In genomic region chr11:62606299-62607169, GRCm38 (mm10) we compare ENCODE assay signal across 8 mouse cellular contexts. TPM values are rescaled to one million over a fixed set of nuclear protein-coding genes. Genes with fewer than 3 reads are reported as not detected.
DNase-seq lines count a peak whose midpoint lies in the region; ATAC-seq and TF ChIP-seq lines count a peak whose summit lies in the region.
"Had no signal": no experiment of that assay in that cellular context is flagged by ENCODE, and none has a peak within 500 bp of the region (broad histone marks: within the 10 kb centered on the region; RNA-seq: fewer than 3 reads in every experiment).

No protein-coding gene starts in this region.

- no peaks in the 10 kb centered on the region for H3K27me3 ChIP-seq in forebrain, embryonic 13.5 days
- H3K27me3 ChIP-seq in liver, postnatal 0 days (ENCODE audit: insufficient read depth, low read length), result no peaks in the 10 kb centered on the region

- H3K4me2 ChIP-seq in forebrain, embryonic 13.5 days, result peak overlapping the region; percentile 91
- H3K4me2 ChIP-seq in liver, postnatal 0 days (ENCODE audit: low read depth, low read length), result no peak overlapping the region

- peak overlapping the region; percentile 90; the same call in 1 of the 2 replicates for H3K4me3 ChIP-seq in forebrain, embryonic 13.5 days
- H3K4me3 ChIP-seq in liver, postnatal 0 days (ENCODE audit: low read depth, low read length), result no peak overlapping the region
- H3K4me3 ChIP-seq: left cerebral cortex, adult 2 months had no signal

- peak overlapping the region; percentile 64 for H3K27ac ChIP-seq in forebrain, embryonic 13.5 days
- H3K27ac ChIP-seq in liver, postnatal 0 days (ENCODE audit: low read depth), result no peak overlapping the region
- H3K27ac ChIP-seq: left cerebral cortex, adult 2 months had no signal

- DNase-seq in 3134 (ENCODE audit: extremely low read depth, insufficient read length, low spot score), result peak; percentile 57
- DNase-seq in B cell, adult 2 months, result peak; percentile 9 to 12
- DNase-seq in liver, postnatal 0 days, result no peak
- DNase-seq in left cerebral cortex, adult 8-10 months (ENCODE audit: low spot score in 2 of 2), result no peak
- no peak for DNase-seq in frontal cortex, postnatal 10 days (ENCODE audit: low spot score in 2 of 2)
- no peak for DNase-seq in layer of hippocampus, adult 9-11 months

- 0 out of 2 replicates have a peak, but pooled peaks have one; percentile 22 for TF ChIP-seq CTCF in liver, postnatal 0 days (IDR thresholded peaks at IDR 0.05; ENCODE audit: low read depth)

- H3K9ac ChIP-seq in forebrain, embryonic 13.5 days, result peak overlapping the region; percentile 99; the same call in 1 of the 2 replicates
- no peak overlapping the region for H3K9ac ChIP-seq in liver, postnatal 0 days (replicated peaks)

- no peak for ATAC-seq in forebrain, embryonic 13.5 days
- ATAC-seq in liver, postnatal 0 days, result no peak

- WGBS in forebrain, embryonic 13.5 days, result 70% methylated on average over 10 of the region's 10 CpGs
- WGBS in liver, postnatal 0 days (ENCODE audit: insufficient replicate concordance), result 55% methylated on average over 10 of the region's 10 CpGs

- peaks cover 71% of the 10 kb centered on the region for H3K36me3 ChIP-seq in forebrain, embryonic 13.5 days (ENCODE audit: poor library complexity, severe bottlenecking)
- peaks cover 39% of the 10 kb centered on the region for H3K36me3 ChIP-seq in liver, postnatal 0 days (replicated peaks; ENCODE audit: insufficient read depth, low read length)

- H3K9me3 ChIP-seq in forebrain, embryonic 13.5 days (replicated peaks), result no peaks in the 10 kb centered on the region
- H3K9me3 ChIP-seq in liver, postnatal 0 days (ENCODE audit: low read length), result no peaks in the 10 kb centered on the region

- no peak for TF ChIP-seq EP300 in liver, postnatal 0 days (IDR thresholded peaks at IDR 0.05; ENCODE audit: low read depth)

- H3K4me1 ChIP-seq in forebrain, embryonic 13.5 days, result peaks cover 47% of the 10 kb centered on the region
- peaks cover 25% of the 10 kb centered on the region for H3K4me1 ChIP-seq in liver, postnatal 0 days (ENCODE audit: insufficient read depth)

RNA-seq across cellular contexts. Expression of gene Trpv2, which starts 32.2 kb away (rescaled TPM):
- 8.2 and 9.1 TPM in 2 replicates for polyA plus RNA-seq in forebrain, embryonic 13.5 days (2015; fragmentation: Nextera tagmentation; extraction: Ambion mirVana)
- 4.7 and 5.4 TPM in 2 replicates for polyA plus RNA-seq in liver, postnatal 0 days (2015; fragmentation: Nextera tagmentation; extraction: Ambion mirVana)
- 10 to 100 TPM; 17.9 to 20.2 (median 19.3) TPM for total RNA-seq in left cerebral cortex, adult 8-10 months (2022)

RNA-seq across cellular contexts. Expression of gene Lrrc75a, which starts 41.8 kb away (rescaled TPM):
- 8.0 and 9.4 TPM in 2 replicates for polyA plus RNA-seq in forebrain, embryonic 13.5 days (2015; fragmentation: Nextera tagmentation; extraction: Ambion mirVana)
- 1.1 and 1.3 TPM in 2 replicates for polyA plus RNA-seq in liver, postnatal 0 days (2015; fragmentation: Nextera tagmentation; extraction: Ambion mirVana)
- 10 to 100 TPM; 18.8 to 21.2 (median 19.8) TPM for total RNA-seq in left cerebral cortex, adult 8-10 months (2022)

RNA-seq across cellular contexts. Expression of gene Mmgt2, which starts 41.9 kb away (rescaled TPM):
- polyA plus RNA-seq in forebrain, embryonic 13.5 days (2015; fragmentation: Nextera tagmentation; extraction: Ambion mirVana), result 31.3 and 33.2 TPM in 2 replicates
- 7.8 and 9.6 TPM in 2 replicates for polyA plus RNA-seq in liver, postnatal 0 days (2015; fragmentation: Nextera tagmentation; extraction: Ambion mirVana)
- total RNA-seq in left cerebral cortex, adult 8-10 months (2022), result 10 to 100 TPM; 21.5 to 34.3 (median 25.6) TPM

RNA-seq across cellular contexts. Expression of gene Ubb, which starts 55.6 kb away (rescaled TPM):
- 4,545 and 4,559 TPM in 2 replicates for polyA plus RNA-seq in forebrain, embryonic 13.5 days (2015; fragmentation: Nextera tagmentation; extraction: Ambion mirVana)
- polyA plus RNA-seq in liver, postnatal 0 days (2015; fragmentation: Nextera tagmentation; extraction: Ambion mirVana), result 1,161 and 1,214 TPM in 2 replicates
- 1,000 to 10,000 TPM; 1,765 to 1,972 (median 1,844) TPM for total RNA-seq in left cerebral cortex, adult 8-10 months (2022)

Comparison
In these comparisons a context has a peak if more than half of its experiments do, and no peak if none do; other contexts are left out.
1. DNase-seq: peak in 3134 (single experiment) and B cell, adult 2 months (2 of 2); none in liver, postnatal 0 days (single experiment), left cerebral cortex, adult 8-10 months (0 of 2), frontal cortex, postnatal 10 days (0 of 2) and layer of hippocampus, adult 9-11 months (single experiment).